Comparison of ENCODE assay signal across 8 mouse cellular contexts in genomic region chr3:142168863-142169521, GRCm38 (mm10). TPM values are rescaled to one million over a fixed set of nuclear protein-coding genes. Genes with fewer than 3 reads are reported as not detected.
DNase-seq lines count a peak whose midpoint lies in the region; ATAC-seq and TF ChIP-seq lines count a peak whose summit lies in the region.

Gene Bmpr1b, minus strand, starts transcription at chr3:142169425.

- peak within 1 kb of the TSS; percentile 73 for H3K9ac ChIP-seq in forebrain, embryonic 16.5 days (replicated peaks; ENCODE audit: low read depth, low read length)
- no peak within 1 kb of the TSS for H3K9ac ChIP-seq in liver, embryonic 16.5 days (ENCODE audit: low read depth, low read length)

- intact Hi-C loops in heart, postnatal 10 days (cut with DNase I), result no loop called here

- WGBS in forebrain, embryonic 16.5 days, result under 1% methylated on average over 65 of the region's 65 CpGs
- under 1% methylated on average over 44 of the region's 65 CpGs for WGBS in liver, embryonic 16.5 days (ENCODE audit: insufficient replicate concordance)
- WGBS in olfactory bulb, adult 2 months, result under 1% methylated on average over 65 of the region's 65 CpGs

- peaks cover 16% of the 10 kb centered on the region for H3K4me1 ChIP-seq in megakaryocyte, embryonic 14.5 days
- peaks cover 12% of the 10 kb centered on the region for H3K4me1 ChIP-seq in forebrain, embryonic 16.5 days (replicated peaks; ENCODE audit: control insufficient read depth, insufficient read depth, low read length)
- no peaks in the 10 kb centered on the region for H3K4me1 ChIP-seq in liver, embryonic 16.5 days (ENCODE audit: control insufficient read depth, low read depth, low read length)
- H3K4me1 ChIP-seq in olfactory bulb, adult 2 months (ENCODE audit: control insufficient read depth, insufficient read depth, low read length), result peaks cover 3% of the 10 kb centered on the region

- peak; percentile 69 to 70 for DNase-seq in heart, postnatal 10 days
- DNase-seq in kidney, postnatal 4 days, result peak; percentile 87 to 91
- DNase-seq in urinary bladder, postnatal 36 days (ENCODE audit: low spot score in 2 of 2), result peak; percentile 46 to 75

- no peaks in the 10 kb centered on the region for H3K36me3 ChIP-seq in megakaryocyte, embryonic 14.5 days (replicated peaks; ENCODE audit: low read length)
- no peaks in the 10 kb centered on the region for H3K36me3 ChIP-seq in forebrain, embryonic 16.5 days (ENCODE audit: control insufficient read depth, insufficient read depth)
- no peaks in the 10 kb centered on the region for H3K36me3 ChIP-seq in liver, embryonic 16.5 days (ENCODE audit: control insufficient read depth, insufficient read depth)

- H3K27ac ChIP-seq in forebrain, embryonic 16.5 days (ENCODE audit: low read length), result no peak within 1 kb of the TSS
- no peak within 1 kb of the TSS for H3K27ac ChIP-seq in liver, embryonic 16.5 days (ENCODE audit: low read length)
- H3K27ac ChIP-seq in olfactory bulb, adult 2 months (ENCODE audit: insufficient read depth, low read depth, low read length), result no peak within 1 kb of the TSS

- no peak for ATAC-seq in megakaryocyte, adult 5-6 weeks (ENCODE audit: poor library complexity, severe bottlenecking)
- peak; percentile 95 for ATAC-seq in forebrain, embryonic 16.5 days
- peak; percentile 11; the same call in 1 of the 2 replicates for ATAC-seq in liver, embryonic 16.5 days (ENCODE audit: low read depth)

- peak within 1 kb of the TSS; percentile 83 for H3K4me3 ChIP-seq in megakaryocyte, embryonic 14.5 days (replicated peaks)
- peak within 1 kb of the TSS; percentile 70 for H3K4me3 ChIP-seq in forebrain, embryonic 16.5 days (replicated peaks; ENCODE audit: low read length)
- peak within 1 kb of the TSS; percentile 34 for H3K4me3 ChIP-seq in liver, embryonic 16.5 days (ENCODE audit: low read depth, low read length)
- peak within 1 kb of the TSS; percentile 47 for H3K4me3 ChIP-seq in olfactory bulb, adult 2 months (ENCODE audit: insufficient read depth, low read depth, low read length)

- peak within 1 kb of the TSS; percentile 95 for H3K4me2 ChIP-seq in forebrain, embryonic 16.5 days (ENCODE audit: low read length)
- peak within 1 kb of the TSS; percentile 58 for H3K4me2 ChIP-seq in liver, embryonic 16.5 days (ENCODE audit: low read depth, low read length)

- peaks cover 8% of the 10 kb centered on the region; the same call in 1 of the 2 replicates for H3K9me3 ChIP-seq in megakaryocyte, embryonic 14.5 days
- H3K9me3 ChIP-seq in forebrain, embryonic 16.5 days (ENCODE audit: control insufficient read depth, low read length), result no peaks in the 10 kb centered on the region
- H3K9me3 ChIP-seq in liver, embryonic 16.5 days (replicated peaks; ENCODE audit: control insufficient read depth, low read length), result no peaks in the 10 kb centered on the region

- H3K27me3 ChIP-seq in megakaryocyte, embryonic 14.5 days (replicated peaks), result peaks cover 35% of the 10 kb centered on the region
- peaks cover 3% of the 10 kb centered on the region for H3K27me3 ChIP-seq in forebrain, embryonic 16.5 days (replicated peaks; ENCODE audit: control insufficient read depth, insufficient read depth, low read length)
- peaks cover 18% of the 10 kb centered on the region for H3K27me3 ChIP-seq in liver, embryonic 16.5 days (ENCODE audit: control insufficient read depth, insufficient read depth, low read depth, low read length)

- no peak for TF ChIP-seq POLR2A in olfactory bulb, adult 2 months (IDR thresholded peaks at IDR 0.05; ENCODE audit: insufficient read depth, low read depth, low read length)

- peak; percentile 18; the same call in 1 of the 2 replicates for TF ChIP-seq CTCF in olfactory bulb, adult 2 months (IDR thresholded peaks at IDR 0.05; ENCODE audit: insufficient read depth, low read depth, low read length)

RNA-seq across cellular contexts. Expression of gene Bmpr1b, which starts in this region (rescaled TPM):
- polyA plus RNA-seq in megakaryocyte, embryonic 14.5 days (2012; ENCODE audit: insufficient read depth, low replicate concordance), result not detected in 2 replicates
- total RNA-seq in megakaryocyte, adult 5-6 weeks (2015), result not detected in 2 replicates
- not detected in 2 replicates for total RNA-seq in megakaryocyte, adult 5-6 weeks (2017)
- polyA plus RNA-seq in forebrain, embryonic 16.5 days (2015; fragmentation: Nextera tagmentation; extraction: Ambion mirVana), result 5.0 and 5.6 TPM in 2 replicates
- under 1 TPM; 0.22 to 0.24 TPM for total RNA-seq in heart, postnatal 10 days (2021)
- polyA plus RNA-seq in liver, embryonic 16.5 days (2015; fragmentation: Nextera tagmentation; extraction: Ambion mirVana), result 0.09 TPM in 2 replicates
- not detected in 2 replicates for polyA plus RNA-seq in olfactory bulb, adult 2 months (2012; ENCODE audit: insufficient read depth, insufficient read length, low replicate concordance, missing spikeins)

Comparison
In these comparisons a context has a peak if more than half of its experiments do, and no peak if none do; other contexts are left out.
1. Peak in DNase-seq in heart, postnatal 10 days; RNA of the gene not detected or under 1 TPM.
2. Peak in ATAC-seq, H3K4me3 ChIP-seq and H3K4me2 ChIP-seq in liver, embryonic 16.5 days; RNA of the gene not detected or under 1 TPM.